Mouse (Mus musculus): ENCODE data around the gene Olfr655. TPM values are rescaled to one million over a fixed set of nuclear protein-coding genes. Genes with fewer than 3 reads are reported as not detected.
A peak's percentile ranks its signal among the peaks of the same experiment; 100 is the strongest.

Olfr655 gene
- not detected for total RNA-seq (2022)

GRCm38 (mm10) chr7:104601679-104602078 lies at the start of gene Olfr655:
Olfr655 (minus strand) TSS chr7:104601779.
- no peak for DNase-seq

GRCm38 (mm10) chr7:104646841-104647482 lies 45.4 kb upstream of the Olfr655 start, which contains the start of gene Olfr658:
Olfr658 (minus strand) TSS chr7:104647305.
- peak; percentile 11 for DNase-seq

GRCm38 (mm10) chr7:104624494-104624893 lies 22.9 kb upstream of the Olfr655 start, which contains the start of gene Olfr657:
Olfr657 (plus strand) TSS chr7:104624794.
- DNase-seq: no peak

- DNase-seq: no peak
These were observed 12.1 kb upstream of the Olfr655 start, which contains the start of gene Olfr656 for GRCm38 (mm10) chr7:104613655-104614054. Olfr656 (plus strand) TSS chr7:104613955.

- DNase-seq: no peak
These were observed 3.1 kb upstream of the Olfr655 start for GRCm38 (mm10) chr7:104604727-104605126.

GRCm38 (mm10) chr7:104603173-104603572 lies 1.6 kb upstream of the Olfr655 start:
- peak; percentile 2 for DNase-seq

- DNase-seq: no peak
These were observed 13.3 kb downstream of the Olfr655 start for GRCm38 (mm10) chr7:104588274-104588673.

- DNase-seq: no peak
These were observed 14.9 kb downstream of the Olfr655 start, which contains the start of gene Olfr654 for GRCm38 (mm10) chr7:104586725-104587124. Olfr654 (plus strand) TSS chr7:104587025.

GRCm38 (mm10) chr7:104581429-104581828 lies 20.1 kb downstream of the Olfr655 start:
- no peak for DNase-seq

- no peak for DNase-seq
These were observed 20.7 kb downstream of the Olfr655 start for GRCm38 (mm10) chr7:104580846-104581245.

GRCm38 (mm10) chr7:104577014-104577413 lies 24.6 kb downstream of the Olfr655 start, which contains the start of gene Olfr653:
Olfr653 (plus strand) TSS chr7:104577314.
- no peak for DNase-seq

GRCm38 (mm10) chr7:104560601-104561000 lies 41.0 kb downstream of the Olfr655 start, which contains the start of gene Olfr652:
Olfr652 (plus strand) TSS chr7:104560901.
- no peak for DNase-seq

GRCm38 (mm10) chr7:104552700-104553099 lies 48.9 kb downstream of the Olfr655 start:
- DNase-seq: no peak

GRCm38 (mm10) chr7:104549833-104550232 lies 51.7 kb downstream of the Olfr655 start, which contains the start of gene Olfr651:
Olfr651 (plus strand) TSS chr7:104550133.
- no peak for DNase-seq

Other genes with a start within 250 kb of the Olfr655 start
- gene Trim12c, start 248.4 kb downstream of the Olfr655 start, total RNA-seq (2022): 10 to 100 TPM; 13.7 to 15.9 (median 15.1) TPM
- gene Trim30b, start 231.9 kb downstream of the Olfr655 start, total RNA-seq (2022): under 1 TPM in 3 of 4 experiments, not detected in 1; 0.06 to 0.24 (median 0.22) TPM
- under 1 TPM in 2 of 4 experiments, not detected in 2; 0.16 to 0.17 TPM for gene Trim30c, start 200.9 kb downstream of the Olfr655 start, total RNA-seq (2022)
- gene Trim30a, start 136.6 kb downstream of the Olfr655 start, total RNA-seq (2022): 1 to 10 TPM; 5.7 to 9.1 (median 6.5) TPM
- gene Trim30d, start 93.9 kb downstream of the Olfr655 start, total RNA-seq (2022): 1 to 10 TPM; 6.8 to 8.8 (median 8.3) TPM
- not detected for gene Olfr651, start 51.6 kb downstream of the Olfr655 start, total RNA-seq (2022)
- gene Olfr652, start 40.9 kb downstream of the Olfr655 start, total RNA-seq (2022): not detected
- not detected for gene Olfr653, start 24.5 kb downstream of the Olfr655 start, total RNA-seq (2022)
- gene Olfr654, start 14.8 kb downstream of the Olfr655 start, total RNA-seq (2022): not detected
- not detected for gene Olfr656, start 12.2 kb upstream of the Olfr655 start, total RNA-seq (2022)
- not detected for gene Olfr657, start 23.0 kb upstream of the Olfr655 start, total RNA-seq (2022)
- gene Olfr658, start 45.5 kb upstream of the Olfr655 start, total RNA-seq (2022): not detected
- gene Olfr659, start 65.0 kb upstream of the Olfr655 start, total RNA-seq (2022): not detected
- not detected for gene Olfr661, start 84.7 kb upstream of the Olfr655 start, total RNA-seq (2022)
- gene Usp17le, start 175.7 kb upstream of the Olfr655 start, total RNA-seq (2022): not detected
- not detected for gene Usp17lb, start 240.8 kb upstream of the Olfr655 start, total RNA-seq (2022)